Mouse (Mus musculus) C2C12 (cell line): ENCODE results near the gene Sh3gl3. TPM values are rescaled to one million over a fixed set of nuclear protein-coding genes. Genes with fewer than 3 reads are reported as not detected.

Source experiments
- H3K27me3 ChIP-seq: one replicate; pipeline ENCODE4 v1.6.1; 2011; ENCODE audit not compliant: control insufficient read depth, insufficient read depth, insufficient read length
- H3K36me3 ChIP-seq: one replicate; pipeline ENCODE4 v1.6.1; 2011; ENCODE audit not compliant: control insufficient read depth, insufficient read depth
- H3K4me3 ChIP-seq: one replicate; pipeline ENCODE4 v1.5.1; 2011; ENCODE audit warnings: mild to moderate bottlenecking, control low read depth; ENCODE audit not compliant: poor library complexity, insufficient read depth, severe bottlenecking
- H3K79me2 ChIP-seq: one replicate; pipeline ENCODE4 v1.6.1; 2011; ENCODE audit not compliant: control insufficient read depth, insufficient read depth
- H3K79me3 ChIP-seq: one replicate; pipeline ENCODE4 v1.6.1; 2011; ENCODE audit warnings: low read depth, control low read depth
- H3ac ChIP-seq: one replicate; pipeline ENCODE3; 2011; ENCODE audit warnings: low read depth; ENCODE audit not compliant: control insufficient read depth, insufficient read length
- CEBPB ChIP-seq: IDR thresholded peaks from one replicate; pipeline ENCODE4 v1.6.1; 2011; ENCODE audit warnings: low read depth, mild to moderate bottlenecking, control low read depth, moderate library complexity
- CTCF ChIP-seq: IDR thresholded peaks from one replicate; pipeline ENCODE4 v1.5.1; 2011; ENCODE audit not compliant: control insufficient read depth, insufficient read depth, insufficient read length
- FOSL1 ChIP-seq: IDR thresholded peaks from one replicate; pipeline ENCODE4 v1.8.0; 2011; ENCODE audit warnings: mild to moderate bottlenecking, low read length; ENCODE audit not compliant: poor library complexity, insufficient read depth, severe bottlenecking
- MAX ChIP-seq: IDR thresholded peaks from one replicate; pipeline ENCODE4 v1.6.1; 2011; ENCODE audit warnings: mild to moderate bottlenecking, control low read depth
- MYOD1 ChIP-seq: IDR thresholded peaks from one replicate; pipeline ENCODE4 v1.6.1; 2011; ENCODE audit warnings: low read depth; ENCODE audit not compliant: control insufficient read depth, insufficient read length
- MYOG ChIP-seq: IDR thresholded peaks from one replicate; pipeline ENCODE4 v1.6.1; 2011; ENCODE audit not compliant: control insufficient read depth, insufficient read length; ENCODE audit errors: extremely low read depth
- USF1 ChIP-seq: IDR thresholded peaks from one replicate; pipeline ENCODE4 v1.6.1; 2011; ENCODE audit warnings: low read depth, mild to moderate bottlenecking, control low read depth, moderate library complexity
- polyA plus RNA-seq: library from polyadenylated mRNA; unstranded; fragments of >200 nt; fragmentation: generic; extraction: Trizol; gene quantifications from one replicate; pipeline ENCODE4 v1.2.1, GENCODE M21; 2012; ENCODE audit warnings: missing spikeins

Gene Sh3gl3
- polyA plus RNA-seq, 1 experiment = 1.1 TPM

GRCm38 (mm10) chr7:82294611-82295010, 121.0 kb downstream of the Sh3gl3 start:
- Histone ChIP-seq H3K27me3 (no peaks in the 10 kb centered on the region), H3ac (no peak overlapping the region), H3K36me3 (no peaks in the 10 kb centered on the region), H3K79me3 (no peaks in the 10 kb centered on the region), H3K4me3 (no peak overlapping the region), H3K79me2 (no peaks in the 10 kb centered on the region)
- TF ChIP-seq USF1 (no peak), MYOD1 (no peak), MAX (no peak), FOSL1 (no peak), CEBPB (no peak), CTCF (no peak), MYOG (no peak)

- Histone ChIP-seq H3K27me3 (no peaks in the 10 kb centered on the region), H3K36me3 (no peaks in the 10 kb centered on the region), H3K4me3 (no peak overlapping the region), H3ac (no peak overlapping the region), H3K79me2 (no peaks in the 10 kb centered on the region), H3K79me3 (no peaks in the 10 kb centered on the region)
- no peak for TF ChIP-seq MYOG
- no peak for TF ChIP-seq CTCF
- TF ChIP-seq MAX = no peak
- TF ChIP-seq MYOD1 = no peak
- no peak for TF ChIP-seq FOSL1
- no peak for TF ChIP-seq CEBPB
- no peak for TF ChIP-seq USF1
Measured at GRCm38 (mm10) chr7:82308398-82308797, 134.8 kb downstream of the Sh3gl3 start.

GRCm38 (mm10) chr7:82318515-82318914, 144.9 kb downstream of the Sh3gl3 start:
- Histone ChIP-seq H3K36me3 (no peaks in the 10 kb centered on the region), H3K79me3 (no peaks in the 10 kb centered on the region), H3ac (no peak overlapping the region), H3K79me2 (no peaks in the 10 kb centered on the region), H3K4me3 (no peak overlapping the region), H3K27me3 (no peaks in the 10 kb centered on the region)
- TF ChIP-seq CTCF = no peak
- TF ChIP-seq FOSL1 = no peak
- TF ChIP-seq MAX = no peak
- no peak for TF ChIP-seq CEBPB
- TF ChIP-seq MYOG = no peak
- no peak for TF ChIP-seq MYOD1
- no peak for TF ChIP-seq USF1

GRCm38 (mm10) chr7:82326616-82327015, 153.0 kb downstream of the Sh3gl3 start:
- H3K36me3 ChIP-seq = no peaks in the 10 kb centered on the region
- TF ChIP-seq USF1 = no peak
- no peak for TF ChIP-seq MYOG
- TF ChIP-seq CTCF = no peak
- TF ChIP-seq CEBPB = no peak
- no peak for TF ChIP-seq MAX
- no peak for TF ChIP-seq FOSL1
- no peak for TF ChIP-seq MYOD1
- H3ac ChIP-seq = no peak overlapping the region
- no peaks in the 10 kb centered on the region for H3K79me3 ChIP-seq
- H3K4me3 ChIP-seq = no peak overlapping the region
- no peaks in the 10 kb centered on the region for H3K79me2 ChIP-seq
- no peaks in the 10 kb centered on the region for H3K27me3 ChIP-seq

GRCm38 (mm10) chr7:82327201-82327600, 153.6 kb downstream of the Sh3gl3 start:
- no peak for TF ChIP-seq CEBPB
- no peak for TF ChIP-seq MYOG
- TF ChIP-seq MYOD1 = no peak
- TF ChIP-seq FOSL1 = no peak
- TF ChIP-seq MAX = no peak
- no peak for TF ChIP-seq CTCF
- no peak for TF ChIP-seq USF1
- H3K79me3 ChIP-seq = no peaks in the 10 kb centered on the region
- no peak overlapping the region for H3ac ChIP-seq
- no peak overlapping the region for H3K4me3 ChIP-seq
- no peaks in the 10 kb centered on the region for H3K79me2 ChIP-seq
- no peaks in the 10 kb centered on the region for H3K36me3 ChIP-seq
- no peaks in the 10 kb centered on the region for H3K27me3 ChIP-seq

- Histone ChIP-seq H3ac (no peak overlapping the region), H3K79me2 (no peaks in the 10 kb centered on the region), H3K79me3 (no peaks in the 10 kb centered on the region), H3K36me3 (no peaks in the 10 kb centered on the region), H3K4me3 (no peak overlapping the region), H3K27me3 (no peaks in the 10 kb centered on the region)
- TF ChIP-seq CTCF (no peak), FOSL1 (no peak), MAX (no peak), MYOG (no peak), CEBPB (no peak), MYOD1 (no peak), USF1 (no peak)
Measured at GRCm38 (mm10) chr7:82327881-82328280, 154.2 kb downstream of the Sh3gl3 start.
